Mouse (Mus musculus) midbrain, embryonic 12.5 days (tissue): ENCODE measurements at regions not wholly inside any gene's neighbourhood (a gene's known extent, or its start where the extent isn't known, plus 50 kb on each side); places are given as distances from the start of the nearest gene placed in this dataset.
"Not testable (repeated sequence)": the region's sequence is repeated elsewhere in the genome, so short reads cannot be mapped to it uniquely, and the experiment has no call there.

Source experiments
- ATAC-seq: fragments of 200-750 bp; cut with Nextera tagmentation; 2 replicates; pipeline ENCODE4 v1.8.0; 2017; ENCODE audit warnings: low read depth, moderate TSS enrichment, moderate library complexity; ENCODE audit not compliant: low FRiP score
- H3K27ac ChIP-seq: fragments of 300-500 bp; sonication (generic); replicated peaks from 2 replicates; pipeline ENCODE4 v1.5.1; 2016; ENCODE audit warnings: mild to moderate bottlenecking
- H3K27me3 ChIP-seq: fragments of 300-500 bp; sonication (generic); 2 replicates; pipeline ENCODE4 v1.6.1; 2016; ENCODE audit warnings: mild to moderate bottlenecking
- H3K36me3 ChIP-seq: fragments of 300-500 bp; sonication (generic); 2 replicates; pipeline ENCODE4 v1.6.1; 2016
- H3K4me1 ChIP-seq: fragments of 300-500 bp; sonication (generic); 2 replicates; pipeline ENCODE4 v1.6.1; 2016
- H3K4me2 ChIP-seq: fragments of 300-500 bp; sonication (generic); replicated peaks from 2 replicates; pipeline ENCODE4 v1.6.1; 2016; ENCODE audit warnings: mild to moderate bottlenecking, moderate library complexity
- H3K4me3 ChIP-seq: fragments of 300-500 bp; sonication (generic); 2 replicates; pipeline ENCODE4 v1.5.1; 2016; ENCODE audit warnings: mild to moderate bottlenecking
- H3K9ac ChIP-seq: fragments of 300-500 bp; sonication (generic); replicated peaks from 2 replicates; pipeline ENCODE4 v1.6.1; 2016; ENCODE audit warnings: mild to moderate bottlenecking, moderate library complexity
- H3K9me3 ChIP-seq: fragments of 300-500 bp; sonication (generic); 2 replicates; pipeline ENCODE4 v1.6.1; 2016; ENCODE audit warnings: mild to moderate bottlenecking
- WGBS: fragments of 180-500 bp; shearing (Covaris S2); methylation state at CpG from one replicate; pipeline ENCODE4 v1.1.7; 2016; 5-methylcytosine and 5-hydroxymethylcytosine counted together

- H3K4me2 ChIP-seq = no peak overlapping the region
- no peak for ATAC-seq
- no peaks in the 10 kb centered on the region for H3K36me3 ChIP-seq
- H3K9ac ChIP-seq = no peak overlapping the region
- H3K4me3 ChIP-seq = no peak overlapping the region
- H3K27ac ChIP-seq = no peak overlapping the region
- no peaks in the 10 kb centered on the region for H3K4me1 ChIP-seq
- 79% methylated on average over 2 of the region's 2 CpGs for WGBS
- H3K9me3 ChIP-seq = no peaks in the 10 kb centered on the region
- no peaks in the 10 kb centered on the region for H3K27me3 ChIP-seq
Measured at GRCm38 (mm10) chr9:81312047-81312446, 321.6 kb downstream of the Htr1b start.

- Histone ChIP-seq H3K4me2 (no peak overlapping the region), H3K9me3 (no peaks in the 10 kb centered on the region), H3K27ac (no peak overlapping the region), H3K4me1 (no peaks in the 10 kb centered on the region), H3K36me3 (no peaks in the 10 kb centered on the region), H3K27me3 (no peaks in the 10 kb centered on the region), H3K9ac (no peak overlapping the region), H3K4me3 (no peak overlapping the region)
- 80% methylated on average over 6 of the region's 6 CpGs for WGBS
- ATAC-seq = no peak
Measured at GRCm38 (mm10) chr9:81308532-81309191, 325.0 kb downstream of the Htr1b start.

- 89% methylated on average over 2 of the region's 2 CpGs for WGBS
- no peaks in the 10 kb centered on the region for H3K27me3 ChIP-seq
Measured at GRCm38 (mm10) chr9:81305437-81306046, 328.1 kb downstream of the Htr1b start.

DNA sequence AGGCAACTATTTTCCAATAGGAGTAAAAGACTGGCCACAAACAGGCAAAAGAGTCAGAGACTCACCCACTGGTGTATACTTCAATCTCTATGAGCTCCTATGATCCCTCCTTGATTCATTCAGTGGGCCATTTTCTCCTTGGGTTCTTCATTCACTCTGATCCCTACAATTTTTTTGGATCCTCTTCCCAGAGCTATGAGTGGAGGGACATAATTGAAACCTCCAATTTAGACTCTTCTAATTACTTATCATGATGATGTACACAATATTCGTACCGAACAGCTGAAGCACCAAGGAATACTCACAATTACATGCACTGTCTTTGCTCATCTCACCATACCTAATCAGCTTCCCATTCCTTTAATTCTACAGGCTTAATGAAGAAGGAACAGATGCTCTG is 357.9 kb downstream of the Htr1b start:
- Histone ChIP-seq H3K9me3 (no peaks in the 10 kb centered on the region), H3K9ac (no peak overlapping the region), H3K4me2 (no peak overlapping the region), H3K4me3 (no peak overlapping the region), H3K27me3 (no peaks in the 10 kb centered on the region), H3K27ac (no peak overlapping the region), H3K4me1 (no peaks in the 10 kb centered on the region), H3K36me3 (no peaks in the 10 kb centered on the region)
- 81% methylated on average over 2 of the region's 2 CpGs for WGBS
- no peak for ATAC-seq

More at GRCm38 (mm10) chr9:81305437-81306046, 328.1 kb downstream of the Htr1b start:
- no peak overlapping the region for H3K4me2 ChIP-seq
- ATAC-seq = no peak
- H3K4me3 ChIP-seq = no peak overlapping the region
- no peaks in the 10 kb centered on the region for H3K9me3 ChIP-seq
- H3K27ac ChIP-seq = no peak overlapping the region
- no peaks in the 10 kb centered on the region for H3K4me1 ChIP-seq
- no peaks in the 10 kb centered on the region for H3K36me3 ChIP-seq
- no peak overlapping the region for H3K9ac ChIP-seq

- Histone ChIP-seq H3K4me1 (no peaks in the 10 kb centered on the region), H3K27me3 (no peaks in the 10 kb centered on the region), H3K9ac (no peak overlapping the region), H3K36me3 (no peaks in the 10 kb centered on the region), H3K27ac (no peak overlapping the region), H3K4me2 (no peak overlapping the region), H3K4me3 (no peak overlapping the region), H3K9me3 (no peaks in the 10 kb centered on the region)
- ATAC-seq = no peak
- WGBS = 71% methylated on average over 1 of the region's 1 CpGs
Measured at GRCm38 (mm10) chr9:81275336-81275735, 358.3 kb downstream of the Htr1b start.

DNA sequence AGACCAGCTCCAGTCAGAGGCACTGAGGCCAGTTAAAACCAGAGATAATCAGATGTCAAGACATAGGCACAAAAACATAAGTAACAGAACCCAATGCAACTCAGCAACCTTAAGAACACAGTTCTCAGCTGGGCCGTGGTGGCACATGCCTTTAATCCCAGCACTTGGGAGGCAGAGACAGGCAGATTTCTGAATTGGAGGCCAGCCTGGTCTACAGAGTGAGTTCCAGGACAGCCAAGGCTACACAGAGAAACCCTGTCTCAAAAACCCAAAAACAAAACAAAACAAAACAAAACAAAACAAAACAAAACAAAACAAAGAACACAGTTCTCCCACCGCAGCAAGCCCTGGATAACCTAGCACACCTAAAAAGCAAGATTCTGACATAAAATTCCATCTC is 408.7 kb downstream of the Htr1b start:
- H3K4me1 ChIP-seq, H3K9me3 ChIP-seq, H3K36me3 ChIP-seq, H3K4me3 ChIP-seq, H3K27me3 ChIP-seq, H3K9ac ChIP-seq, H3K27ac ChIP-seq, ATAC-seq, H3K4me2 ChIP-seq: not testable (repeated sequence)
- WGBS = 98% methylated on average over 2 of the region's 2 CpGs

- 0 out of 2 replicates have a peak, but pooled peaks cover 5% of the 10 kb centered on the region for H3K4me1 ChIP-seq
- no peaks in the 10 kb centered on the region for H3K9me3 ChIP-seq
- WGBS = 83% methylated on average over 1 of the region's 1 CpGs
Measured at GRCm38 (mm10) chr9:81217938-81218337, 415.7 kb downstream of the Htr1b start.

DNA sequence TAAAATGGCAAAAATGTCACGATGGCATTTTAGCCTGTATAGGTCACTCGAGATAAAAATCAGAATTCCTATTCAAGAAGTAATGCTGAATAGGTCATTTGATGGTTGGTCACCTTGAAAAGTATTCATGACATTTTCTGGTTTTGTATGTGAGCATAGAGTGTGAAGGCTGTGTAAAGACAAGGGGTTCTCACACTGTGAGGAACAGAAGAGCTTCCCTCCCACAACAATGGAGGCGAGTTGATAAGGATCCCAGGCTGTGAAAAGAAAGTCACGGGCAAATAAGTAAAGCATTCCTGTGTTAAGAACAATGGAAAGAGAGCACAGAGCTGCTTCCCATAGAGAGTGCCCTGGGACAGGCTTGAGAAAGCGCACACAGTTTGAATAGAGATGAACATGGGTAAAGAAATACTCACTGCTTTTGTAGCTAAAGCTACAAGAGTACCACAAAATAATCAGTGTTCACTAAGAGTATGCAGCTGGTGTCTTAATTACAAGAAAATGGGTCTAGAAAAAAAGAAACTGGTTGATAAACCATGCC is 418.0 kb downstream of the Htr1b start:
- Histone ChIP-seq H3K36me3 (no peaks in the 10 kb centered on the region), H3K4me3 (no peak overlapping the region), H3K9ac (no peak overlapping the region), H3K27ac (no peak overlapping the region), H3K27me3 (0 out of 2 replicates have a peak, but pooled peaks cover 3% of the 10 kb centered on the region), H3K4me2 (no peak overlapping the region), H3K9me3 (no peaks in the 10 kb centered on the region), H3K4me1 (0 out of 2 replicates have a peak, but pooled peaks cover 5% of the 10 kb centered on the region)
- peak; percentile 49; the same call in 1 of the 2 replicates for ATAC-seq
- WGBS = 10% methylated on average over 5 of the region's 5 CpGs

More at GRCm38 (mm10) chr9:81217938-81218337, 415.7 kb downstream of the Htr1b start:
- Histone ChIP-seq H3K4me2 (no peak overlapping the region), H3K27ac (no peak overlapping the region), H3K27me3 (0 out of 2 replicates have a peak, but pooled peaks cover 3% of the 10 kb centered on the region), H3K9ac (no peak overlapping the region), H3K4me3 (no peak overlapping the region), H3K36me3 (no peaks in the 10 kb centered on the region)
- ATAC-seq = no peak

GRCm38 (mm10) chr9:81214692-81215091 is 418.9 kb downstream of the Htr1b start:
- 62% methylated on average over 5 of the region's 5 CpGs for WGBS
- Histone ChIP-seq H3K9me3 (no peaks in the 10 kb centered on the region), H3K27me3 (0 out of 2 replicates have a peak, but pooled peaks cover 3% of the 10 kb centered on the region), H3K9ac (no peak overlapping the region), H3K4me2 (no peak overlapping the region), H3K4me3 (no peak overlapping the region), H3K4me1 (0 out of 2 replicates have a peak, but pooled peaks cover 5% of the 10 kb centered on the region), H3K27ac (no peak overlapping the region), H3K36me3 (no peaks in the 10 kb centered on the region)
- no peak for ATAC-seq

- H3K9ac ChIP-seq = no peak overlapping the region
- ATAC-seq = no peak
- H3K4me2 ChIP-seq = no peak overlapping the region
- no peaks in the 10 kb centered on the region for H3K4me1 ChIP-seq
- no peak overlapping the region for H3K4me3 ChIP-seq
- H3K36me3 ChIP-seq = no peaks in the 10 kb centered on the region
- WGBS = 88% methylated on average over 2 of the region's 2 CpGs
- no peaks in the 10 kb centered on the region for H3K9me3 ChIP-seq
- H3K27me3 ChIP-seq = no peaks in the 10 kb centered on the region
- H3K27ac ChIP-seq = no peak overlapping the region
Measured at GRCm38 (mm10) chr9:81192643-81193042, 441.0 kb downstream of the Htr1b start.
